Mouse (Mus musculus) fat pad, adult 2 months (tissue): Measurements from ENCODE around the gene Keap1.
A peak's percentile ranks its signal among the peaks of the same experiment; 100 is the strongest.
"Not testable (repeated sequence)": the region's sequence is repeated elsewhere in the genome, so short reads cannot be mapped to it uniquely, and the experiment has no call there.

Experiments used
- DNase-seq: peaks from one replicate; pipeline ENCODE4 v3.0.0-alpha.2; 2011; ENCODE audit warnings: low read depth, low spot score; ENCODE audit errors: extremely low read depth

The Keap1 gene

GRCm38 (mm10) chr9:21233366-21233765, 5.8 kb downstream of the Keap1 start:
- DNase-seq: no peak

- no peak for DNase-seq
Observed at GRCm38 (mm10) chr9:21232867-21233266, 6.3 kb downstream of the Keap1 start.

GRCm38 (mm10) chr9:21231551-21231950, 7.6 kb downstream of the Keap1 start:
- no peak for DNase-seq

- DNase-seq: no peak
Observed at GRCm38 (mm10) chr9:21227342-21227741, 11.8 kb downstream of the Keap1 start.

- no peak for DNase-seq
Observed at GRCm38 (mm10) chr9:21225415-21225758, 13.8 kb downstream of the Keap1 start.

- no peak for DNase-seq
Observed at GRCm38 (mm10) chr9:21224576-21225414, 14.4 kb downstream of the Keap1 start.

- no peak for DNase-seq
Observed at GRCm38 (mm10) chr9:21223906-21224305, 15.3 kb downstream of the Keap1 start.

- not testable (repeated sequence) for DNase-seq
Observed at GRCm38 (mm10) chr9:21223490-21223889, 15.7 kb downstream of the Keap1 start.

- no peak for DNase-seq
Observed at GRCm38 (mm10) chr9:21221383-21221929, 17.7 kb downstream of the Keap1 start.

GRCm38 (mm10) chr9:21220490-21221382, 18.4 kb downstream of the Keap1 start:
- DNase-seq: peak; percentile 69

GRCm38 (mm10) chr9:21219820-21220219, 19.3 kb downstream of the Keap1 start:
- no peak for DNase-seq

GRCm38 (mm10) chr9:21216050-21216841, 22.9 kb downstream of the Keap1 start:
- no peak for DNase-seq

- DNase-seq: no peak
Observed at GRCm38 (mm10) chr9:21213617-21214190, 25.5 kb downstream of the Keap1 start.

- DNase-seq: no peak
Observed at GRCm38 (mm10) chr9:21211624-21212023, 27.5 kb downstream of the Keap1 start.

- DNase-seq: no peak
Observed at GRCm38 (mm10) chr9:21210821-21211220, 28.3 kb downstream of the Keap1 start.

GRCm38 (mm10) chr9:21208626-21209025, 30.5 kb downstream of the Keap1 start:
- DNase-seq: no peak

- no peak for DNase-seq
Observed at GRCm38 (mm10) chr9:21206848-21207247, 32.3 kb downstream of the Keap1 start.

GRCm38 (mm10) chr9:21204528-21205272, 34.5 kb downstream of the Keap1 start:
- no peak for DNase-seq

GRCm38 (mm10) chr9:21204156-21204527, 35.0 kb downstream of the Keap1 start:
- DNase-seq: no peak

GRCm38 (mm10) chr9:21198960-21199359, 40.2 kb downstream of the Keap1 start:
- no peak for DNase-seq
